Mouse (Mus musculus): ENCODE measurements around the gene Dtd1.

- TF ChIP-seq CTCF (IDR thresholded peaks at IDR 0.05; ENCODE audit: borderline replicate concordance, extremely low read depth, insufficient read depth, insufficient read length): no peak
- TF ChIP-seq POLR2A (IDR thresholded peaks at IDR 0.05; ENCODE audit: borderline replicate concordance, extremely low read depth, insufficient read depth, insufficient read length, poor library complexity, severe bottlenecking): no peak
Observed at GRCm38 (mm10) chr2:144637671-144638395, 38.1 kb downstream of the Dtd1 start.
